Mouse (Mus musculus): ENCODE results near the gene Cebpe.

Gene Cebpe

DNA sequence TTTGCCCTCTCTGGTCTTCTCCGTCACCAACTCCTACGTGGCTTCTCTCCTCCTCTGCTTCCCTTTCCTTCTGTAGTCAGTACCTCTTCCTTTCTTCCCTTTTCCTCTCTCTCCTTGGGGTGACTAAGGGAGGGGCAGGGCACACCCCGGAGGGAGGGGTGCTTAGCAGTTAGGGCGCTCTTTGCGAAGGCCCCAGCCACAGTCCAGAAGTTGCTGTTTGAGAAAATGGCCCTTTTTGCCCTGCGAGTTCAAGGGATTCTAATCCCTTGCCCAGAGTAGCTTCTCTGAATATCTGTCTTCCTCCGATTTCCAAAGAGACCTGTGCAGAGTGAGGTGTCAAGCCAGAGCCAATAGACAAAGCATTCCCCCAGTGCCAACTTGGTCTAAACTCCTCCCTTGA, at the start of gene Cebpe:
TSS of gene Cebpe (minus strand) at position 101 of the 400 bp plus-strand sequence.
- DNase-seq (ENCODE audit: low spot score) = no peak

DNA sequence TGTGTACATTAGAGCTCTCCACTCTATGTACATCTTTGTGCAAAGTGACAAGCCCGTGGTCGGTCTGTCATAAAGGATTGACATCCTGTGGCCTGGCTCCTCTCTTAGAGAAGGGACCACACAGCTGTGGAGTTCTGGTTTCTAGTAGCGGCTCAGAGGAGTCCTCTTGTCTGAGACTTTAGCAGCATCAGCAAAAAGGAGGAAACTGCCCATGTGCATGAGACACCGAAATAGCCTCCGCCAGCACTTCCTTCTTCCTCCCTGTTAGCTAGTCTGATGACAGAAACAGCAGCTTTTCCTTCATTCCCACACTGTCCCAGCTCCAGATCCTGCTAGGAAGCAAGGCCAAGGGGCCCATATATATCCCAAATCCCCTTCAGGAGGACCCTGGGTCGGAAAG, 44.4 kb upstream of the Cebpe start:
- DNase-seq (ENCODE audit: low spot score) = no peak

DNA sequence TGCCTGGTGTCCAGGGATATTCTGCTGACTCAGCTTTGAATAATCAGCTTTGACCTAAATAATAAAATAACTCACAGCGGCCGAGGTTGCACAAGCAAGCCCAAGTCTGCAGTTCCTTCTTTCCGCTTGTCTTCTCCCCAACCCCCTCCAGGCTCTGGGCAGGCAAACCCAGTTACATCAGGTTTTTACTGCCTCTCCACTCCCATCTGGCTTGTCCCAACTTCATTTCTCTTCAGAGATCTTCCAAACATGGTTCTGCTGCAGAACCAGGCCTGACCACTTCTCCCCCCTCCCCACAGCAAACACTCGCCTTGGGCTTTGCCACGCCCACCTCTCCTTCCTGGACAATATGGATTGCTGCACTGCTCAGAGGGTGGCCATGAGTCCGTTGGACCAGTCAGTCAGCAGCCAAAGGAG, 42.6 kb upstream of the Cebpe start:
- DNase-seq (ENCODE audit: low spot score) = peak; percentile 79

DNA sequence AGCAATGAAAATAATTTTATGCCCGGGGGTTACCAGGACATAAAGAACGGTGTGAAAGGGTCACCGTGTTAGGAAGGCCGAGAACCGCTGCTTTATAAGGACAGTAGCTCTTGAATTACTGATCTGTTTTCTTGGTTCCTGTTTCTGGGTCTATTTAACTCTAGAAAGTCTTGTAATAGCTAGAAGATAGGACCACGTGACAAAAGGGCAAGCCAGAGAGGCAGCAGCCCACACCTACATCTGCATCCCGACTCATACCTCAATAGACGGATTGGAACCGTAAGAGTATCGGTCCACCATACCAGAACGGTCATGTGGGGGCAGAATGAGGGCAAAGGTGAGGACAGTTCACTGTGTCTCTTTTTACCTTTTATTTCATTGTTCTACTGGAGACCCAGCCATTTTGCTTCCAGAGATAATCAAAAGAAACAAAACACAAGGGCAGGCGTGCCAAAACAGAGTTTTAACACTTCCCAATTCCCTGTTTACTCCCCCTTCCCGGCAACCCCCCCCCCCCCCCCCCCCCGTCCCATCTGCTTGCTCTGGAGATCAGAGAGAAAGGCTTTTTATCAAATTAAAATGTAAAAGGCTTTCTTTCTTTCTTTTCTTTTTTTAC, 42.1 kb upstream of the Cebpe start:
- no peak for DNase-seq (ENCODE audit: low spot score)

DNA sequence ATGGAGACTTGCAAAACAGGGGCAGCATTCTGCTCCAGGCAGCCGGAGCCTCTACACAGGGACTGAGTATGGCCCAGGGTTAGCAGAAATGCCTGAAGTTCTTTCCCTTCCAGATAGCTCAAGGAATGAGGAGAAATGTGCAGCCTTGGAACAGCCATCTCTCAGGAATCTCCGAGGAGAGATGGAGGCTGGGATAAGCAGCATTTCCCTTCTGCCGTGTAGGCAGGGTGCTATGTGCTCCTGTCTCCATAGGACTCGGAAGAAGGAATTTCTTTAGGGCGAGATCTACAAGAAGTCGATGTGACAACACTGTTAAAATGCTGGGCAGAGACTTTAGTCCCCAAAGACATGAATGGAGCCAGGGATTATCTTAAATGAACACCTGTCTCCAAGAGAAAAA, 41.0 kb upstream of the Cebpe start:
- no peak for DNase-seq (ENCODE audit: low spot score)

DNA sequence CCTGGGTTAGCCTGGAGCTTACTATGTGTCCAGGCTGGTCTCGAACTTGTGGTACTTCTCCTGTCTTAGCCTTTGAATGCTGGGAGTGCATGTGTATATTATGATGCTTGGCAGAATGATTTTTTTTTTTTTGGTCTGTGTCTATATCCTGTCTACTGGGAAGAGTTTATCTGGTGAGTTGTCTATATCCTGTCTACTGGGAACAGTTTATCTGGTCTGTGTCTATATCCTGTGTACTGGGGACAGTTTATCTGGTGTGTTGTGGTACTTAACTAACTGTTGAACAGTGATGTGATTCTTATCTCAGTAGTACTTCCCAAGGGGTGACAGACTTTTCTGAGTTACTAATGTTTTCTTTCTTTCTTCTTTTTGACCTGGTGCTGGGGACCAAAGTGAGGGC, 39.8 kb upstream of the Cebpe start:
- no peak for DNase-seq (ENCODE audit: low spot score)

DNA sequence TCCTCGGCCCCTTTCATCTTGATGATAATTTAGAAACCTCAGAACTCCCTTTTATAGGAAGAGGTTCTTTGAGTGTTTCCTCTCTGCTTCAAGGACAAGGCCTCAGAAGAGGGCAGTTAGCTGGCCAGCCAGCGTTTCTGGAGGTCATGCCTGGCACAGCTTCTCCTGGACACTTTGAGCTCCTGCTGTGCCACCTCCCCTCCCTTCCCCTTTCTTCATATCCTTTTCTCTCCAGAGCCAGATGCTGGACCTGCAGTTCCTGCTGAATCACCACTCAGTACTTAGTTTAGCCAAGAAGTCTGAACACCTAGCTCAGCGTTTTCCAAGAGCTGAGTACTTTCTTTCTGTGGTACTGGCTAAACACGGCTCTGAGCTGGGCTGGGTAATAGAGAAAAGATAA, 37.3 kb upstream of the Cebpe start:
- no peak for DNase-seq (ENCODE audit: low spot score)

DNA sequence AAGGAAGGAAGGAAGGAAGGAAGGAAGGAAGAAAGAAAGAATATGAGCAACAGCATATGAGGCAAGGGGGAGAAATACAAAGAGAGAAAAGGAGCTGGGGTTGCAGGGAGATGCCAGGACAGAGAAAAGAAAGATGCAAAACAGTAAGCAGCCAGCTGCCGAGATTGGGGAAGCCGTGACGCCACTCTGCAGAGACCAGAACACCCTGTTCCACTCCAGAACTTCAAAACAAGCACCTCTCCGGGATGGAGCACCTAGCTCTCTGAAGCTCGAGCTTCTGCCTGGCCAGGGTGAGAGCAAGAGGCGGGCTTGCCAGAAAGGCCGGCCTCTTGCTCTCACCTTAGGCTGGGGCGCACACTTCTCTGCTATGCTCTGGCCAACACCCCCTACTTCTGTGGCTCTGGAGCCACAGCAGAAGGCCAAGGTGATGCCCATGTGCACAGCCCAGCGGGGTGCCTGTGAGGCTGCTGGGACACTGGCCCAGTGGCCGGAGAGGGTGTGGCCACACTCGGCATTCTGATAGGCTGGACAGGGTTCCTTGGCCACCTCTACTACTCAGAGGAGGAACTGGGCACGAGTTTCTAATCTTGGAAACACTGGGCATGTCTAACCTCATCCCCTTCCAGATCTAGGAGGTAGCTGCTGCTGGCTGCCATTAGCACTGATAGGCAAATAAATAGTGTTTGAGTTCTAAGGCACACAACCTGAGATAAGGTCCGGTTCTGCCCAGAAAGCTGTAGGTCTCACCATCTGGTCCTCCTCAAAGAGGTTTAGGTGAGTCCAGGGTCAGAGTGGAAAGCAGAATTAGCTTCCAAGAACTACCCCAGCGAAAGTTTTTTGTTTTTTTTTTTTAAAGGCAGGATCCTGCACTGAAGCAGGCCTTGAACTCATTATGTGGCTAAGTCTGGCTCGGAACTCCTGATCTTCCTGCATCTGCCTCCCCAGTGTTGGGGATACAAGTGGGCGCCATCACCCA, 36.3 kb upstream of the Cebpe start:
- no peak for DNase-seq (ENCODE audit: low spot score)

DNA sequence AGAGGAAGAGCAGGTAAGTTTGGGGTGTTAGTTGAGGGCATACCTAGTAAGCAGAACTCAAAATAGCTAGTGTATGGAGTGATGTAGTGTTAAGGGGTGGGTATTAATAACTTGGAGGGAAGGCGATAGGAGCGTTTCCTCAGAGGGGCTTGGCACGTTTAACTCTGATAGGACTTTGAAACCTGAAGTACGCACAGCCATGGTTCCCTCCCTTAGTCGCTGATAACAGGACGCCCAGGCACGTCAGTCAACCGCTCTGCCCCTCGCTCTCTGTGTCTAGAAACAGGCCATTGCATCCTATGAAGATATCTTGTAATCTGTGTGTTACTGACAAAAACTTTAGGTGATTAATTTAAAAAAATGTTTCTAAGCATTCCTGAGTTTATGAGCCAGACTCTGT, 34.1 kb upstream of the Cebpe start:
- DNase-seq (ENCODE audit: low spot score) = no peak

DNA sequence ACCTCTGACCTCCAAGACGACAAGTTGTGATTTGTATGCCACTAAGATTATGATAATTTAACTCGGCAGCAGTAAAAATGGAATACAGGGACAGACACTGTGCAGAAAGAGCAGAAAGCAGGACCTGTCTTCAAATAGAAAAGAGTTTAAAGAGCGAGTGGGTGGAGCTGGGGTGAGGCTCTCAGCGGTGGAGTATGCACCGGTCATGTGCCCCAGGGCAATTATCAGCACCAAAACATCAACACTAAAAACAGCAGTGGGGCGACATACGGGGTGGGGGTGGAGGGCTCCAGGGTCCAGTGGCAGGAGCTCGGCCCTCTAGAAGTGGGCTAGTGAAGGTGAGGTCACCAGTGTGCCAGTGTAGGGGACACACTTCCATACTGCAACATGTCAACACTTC, 32.5 kb upstream of the Cebpe start:
- DNase-seq (ENCODE audit: low spot score) = no peak

DNA sequence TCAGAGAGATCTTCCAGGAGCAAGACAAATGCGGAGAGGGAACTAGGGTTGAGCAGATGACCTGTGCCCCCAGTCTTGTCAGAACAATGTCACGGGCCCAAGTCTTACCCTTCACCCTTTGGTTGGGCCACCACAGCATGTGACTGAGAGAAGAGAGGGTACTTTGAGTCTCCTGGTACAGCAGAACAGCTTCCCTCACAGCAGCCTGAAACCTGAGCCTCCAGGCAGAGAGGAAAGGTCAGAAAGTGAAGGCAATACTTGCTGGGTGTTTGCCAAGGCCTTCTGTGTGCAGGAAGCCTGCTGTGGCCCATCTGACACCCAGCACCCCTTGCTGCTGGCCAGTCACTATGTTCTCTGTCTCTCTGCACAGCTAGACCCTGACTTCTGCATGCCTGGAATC, 30.4 kb upstream of the Cebpe start:
- DNase-seq (ENCODE audit: low spot score) = peak; percentile 48

DNA sequence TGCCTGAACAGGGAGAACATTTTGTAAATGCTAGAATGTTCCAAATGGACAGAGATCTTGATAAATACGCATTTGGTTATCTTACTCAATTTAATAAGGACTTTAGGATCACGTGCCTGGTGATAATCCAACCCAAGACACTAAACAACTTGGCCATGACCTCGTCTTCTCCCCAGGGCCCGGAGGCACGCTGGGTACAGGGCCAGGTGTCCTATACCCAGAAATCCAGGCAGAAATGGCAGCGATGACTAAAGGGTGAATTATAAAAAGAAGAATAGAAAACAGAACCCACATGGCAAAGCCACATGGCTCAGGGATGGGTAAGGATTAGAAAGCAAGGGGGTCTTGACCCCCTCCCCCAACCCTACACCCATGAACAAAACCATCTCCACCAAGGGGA, 29.7 kb upstream of the Cebpe start:
- DNase-seq (ENCODE audit: low spot score) = peak; percentile 5

DNA sequence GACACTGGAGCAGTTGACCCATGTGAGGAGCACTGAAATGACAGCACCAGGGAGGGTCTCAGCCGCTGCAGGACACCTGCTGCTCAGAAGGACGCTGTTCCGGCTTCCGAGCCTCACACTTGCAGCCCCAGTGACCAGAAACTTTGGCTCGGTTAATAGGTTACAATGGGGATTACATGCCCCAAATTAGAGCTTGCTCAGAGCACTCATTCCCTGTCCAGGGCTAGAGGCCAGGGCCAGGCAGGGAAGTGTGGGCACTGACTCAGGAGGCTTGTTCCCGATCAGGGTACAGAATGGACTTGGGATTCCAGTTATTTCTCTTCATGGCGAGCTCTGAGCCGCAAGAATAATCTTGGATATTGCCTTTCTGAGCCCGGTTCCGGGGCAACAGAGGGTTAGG, 25.7 kb upstream of the Cebpe start:
- DNase-seq (ENCODE audit: low spot score) = no peak

DNA sequence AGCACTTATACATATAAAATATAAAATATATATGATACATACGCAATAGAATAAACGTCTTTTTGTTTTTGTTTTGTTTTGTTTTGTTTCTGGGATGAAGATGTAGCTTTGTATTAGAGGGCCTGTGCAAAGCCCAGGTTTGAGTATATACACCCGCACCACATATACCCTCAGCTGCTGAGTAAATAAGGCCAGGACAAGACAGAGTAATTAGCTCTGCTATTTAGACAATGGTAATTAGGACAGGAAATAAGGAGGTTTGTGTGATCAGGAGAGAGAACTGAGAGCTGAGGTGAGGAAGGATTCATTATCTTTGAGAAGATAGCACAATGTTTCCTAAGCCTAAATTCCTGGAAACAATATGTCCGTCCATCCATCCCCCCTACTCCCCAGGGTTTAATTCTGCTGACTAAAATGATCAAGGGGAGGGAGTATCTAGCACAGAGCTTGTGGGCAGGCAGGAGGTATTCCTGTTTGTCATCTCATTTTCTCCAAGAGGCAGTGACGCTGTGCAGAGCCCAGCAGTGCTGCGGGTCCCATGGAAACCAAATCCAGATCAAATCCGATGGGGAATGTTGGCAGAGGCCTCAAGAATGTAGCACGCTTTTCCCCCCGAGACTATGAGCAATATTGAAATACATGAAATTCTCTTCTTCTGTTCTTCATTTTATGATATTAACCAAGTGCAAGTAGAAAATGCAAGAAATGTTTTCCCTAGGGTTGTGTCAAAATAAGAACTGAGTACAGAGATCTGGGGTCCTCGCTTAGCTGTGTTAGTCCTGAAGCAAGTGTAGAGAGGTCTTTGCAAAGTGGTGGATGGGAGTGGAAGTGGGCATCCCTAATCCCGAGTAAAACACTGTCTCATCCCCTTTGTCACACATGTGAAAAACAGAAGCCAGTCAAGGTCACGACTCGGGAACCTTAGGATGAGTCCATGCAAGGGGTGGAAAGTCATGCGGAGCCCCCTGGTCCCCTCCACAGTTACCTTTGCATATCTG, 24.9 kb upstream of the Cebpe start:
- no peak for DNase-seq (ENCODE audit: low spot score)

DNA sequence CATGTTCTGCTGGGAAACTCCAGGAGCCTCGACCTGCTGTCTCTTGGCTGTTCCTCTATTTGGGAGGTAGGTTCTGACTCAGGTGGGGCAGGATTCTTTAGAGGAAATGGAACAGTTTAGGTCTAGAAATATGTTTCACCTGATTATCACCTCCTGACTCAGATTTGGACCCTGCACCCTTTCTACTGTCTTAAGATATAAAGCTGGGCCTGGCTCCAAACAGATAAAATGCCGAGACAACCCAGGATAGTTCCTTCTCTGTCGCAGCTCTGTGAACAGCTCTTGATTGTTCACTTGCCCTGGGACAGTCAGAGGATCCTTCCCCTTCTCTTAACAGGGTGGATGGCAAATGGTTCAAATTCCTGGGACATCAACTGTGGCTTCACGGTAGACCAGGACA, 23.2 kb upstream of the Cebpe start:
- no peak for DNase-seq (ENCODE audit: low spot score)

DNA sequence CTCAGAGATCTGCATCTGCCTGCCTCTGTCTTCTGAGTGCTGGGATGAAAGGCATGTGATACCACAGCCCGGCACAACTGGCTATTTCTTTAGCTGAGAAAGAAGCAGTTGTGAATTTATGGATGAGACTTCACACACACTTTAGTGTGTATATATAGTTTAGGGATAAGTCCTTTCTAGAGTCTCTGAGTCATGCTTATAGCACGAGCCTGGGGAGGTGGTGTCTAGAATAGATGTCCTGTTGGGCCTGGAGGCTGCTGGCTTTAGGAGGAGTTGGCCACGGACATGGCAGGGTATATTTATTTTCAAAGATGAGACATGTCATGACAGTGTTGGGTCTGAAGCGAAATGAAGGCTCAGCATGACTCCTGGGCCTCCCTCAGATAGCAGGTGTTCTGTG, 22.0 kb upstream of the Cebpe start:
- no peak for DNase-seq (ENCODE audit: low spot score)

DNA sequence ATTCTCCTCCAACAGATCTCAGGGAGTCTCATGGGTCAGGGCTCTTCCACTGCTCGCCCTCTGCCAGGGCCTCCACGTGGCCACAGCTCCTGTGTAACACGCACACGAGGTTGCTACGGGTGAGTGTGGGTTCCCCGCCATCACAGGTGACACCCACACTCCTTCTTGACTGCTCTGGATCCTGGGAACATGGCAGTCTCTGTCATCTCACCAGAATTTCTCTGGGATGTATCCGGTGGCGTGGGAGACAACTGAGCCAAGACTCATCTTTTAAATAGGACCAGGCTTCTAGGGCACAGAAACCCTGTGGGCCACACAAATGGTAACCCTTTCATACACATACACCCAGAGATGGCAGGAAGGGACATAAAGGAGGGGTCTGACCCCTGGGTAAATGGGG, 20.2 kb upstream of the Cebpe start:
- DNase-seq (ENCODE audit: low spot score) = no peak

DNA sequence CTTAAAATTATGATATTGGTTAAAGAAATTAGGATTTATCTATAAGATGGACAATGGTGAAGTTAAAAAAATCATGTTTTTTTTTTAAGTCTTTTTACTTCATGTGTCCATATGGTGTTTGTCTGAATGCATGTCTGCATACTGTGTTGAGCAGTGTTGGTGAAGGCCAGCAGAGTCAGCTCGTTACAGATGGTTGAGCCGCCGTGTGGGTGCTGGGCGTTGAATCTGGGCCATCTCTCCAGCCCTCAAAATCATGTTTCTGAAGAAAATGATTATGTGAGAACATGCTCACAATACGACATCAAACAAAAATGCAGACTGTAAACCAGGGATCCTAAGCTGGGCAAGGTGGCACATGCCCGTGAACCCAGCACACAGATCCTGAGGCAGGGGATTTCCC, 18.3 kb upstream of the Cebpe start:
- DNase-seq (ENCODE audit: low spot score) = no peak

DNA sequence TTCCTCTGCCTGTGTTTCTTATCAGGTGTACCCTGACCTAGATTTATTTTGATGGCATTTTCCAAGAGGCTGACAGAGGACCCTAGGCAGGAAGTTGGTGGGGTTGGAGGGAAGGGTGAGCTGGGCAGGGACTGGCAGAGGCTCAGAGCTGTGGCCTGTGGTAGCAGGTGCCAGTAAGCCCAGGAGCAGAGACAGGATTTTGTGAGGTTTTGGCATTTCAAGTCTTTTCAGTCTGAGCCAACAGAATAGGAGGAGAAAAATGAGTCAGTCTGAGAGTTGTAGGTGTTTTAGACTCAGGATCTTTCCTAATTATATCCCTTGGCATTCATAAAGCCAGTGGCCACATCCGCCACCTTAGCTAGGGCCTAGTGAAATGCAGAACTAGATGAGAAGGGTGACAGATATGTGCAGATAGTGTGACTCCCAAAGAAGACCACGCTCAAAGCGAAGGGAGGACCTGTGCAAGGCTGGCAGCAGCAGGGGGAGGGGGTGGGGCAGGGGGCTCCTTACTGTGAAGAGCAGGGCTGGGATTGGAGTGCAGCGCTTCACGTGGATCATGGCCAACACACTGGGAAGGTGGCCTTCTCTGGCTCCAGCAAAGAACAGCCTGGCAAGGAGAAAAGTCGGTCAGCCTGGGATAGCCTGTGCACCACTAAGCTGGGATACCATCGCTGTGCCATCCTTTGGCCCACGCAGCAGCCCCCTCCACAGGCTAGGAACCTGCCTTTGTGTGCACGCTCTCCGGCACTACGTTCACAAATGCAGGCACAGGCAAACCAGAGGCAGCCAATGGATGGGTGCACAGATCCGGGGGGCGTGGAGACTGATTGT, 17.1 kb upstream of the Cebpe start:
- no peak for DNase-seq (ENCODE audit: low spot score)

DNA sequence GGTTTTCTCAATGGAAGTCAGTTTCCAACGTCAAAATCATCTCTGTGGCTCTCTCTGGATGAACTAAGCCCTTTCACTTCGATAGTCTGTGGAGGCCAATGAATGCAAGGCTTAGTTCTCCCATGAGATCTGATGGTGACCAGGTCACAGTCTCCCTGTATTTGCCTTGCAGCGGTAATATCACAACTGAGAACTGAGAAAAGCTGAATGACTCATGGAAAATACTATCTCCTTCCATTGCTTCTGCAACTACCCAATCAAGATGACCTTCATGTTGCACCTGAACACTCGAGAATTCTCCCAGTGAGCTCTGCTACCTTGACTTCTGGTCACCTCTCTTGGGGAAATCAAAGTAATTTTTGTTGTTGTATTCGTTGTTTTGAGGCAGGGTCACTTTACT, 15.6 kb upstream of the Cebpe start:
- DNase-seq (ENCODE audit: low spot score) = no peak

DNA sequence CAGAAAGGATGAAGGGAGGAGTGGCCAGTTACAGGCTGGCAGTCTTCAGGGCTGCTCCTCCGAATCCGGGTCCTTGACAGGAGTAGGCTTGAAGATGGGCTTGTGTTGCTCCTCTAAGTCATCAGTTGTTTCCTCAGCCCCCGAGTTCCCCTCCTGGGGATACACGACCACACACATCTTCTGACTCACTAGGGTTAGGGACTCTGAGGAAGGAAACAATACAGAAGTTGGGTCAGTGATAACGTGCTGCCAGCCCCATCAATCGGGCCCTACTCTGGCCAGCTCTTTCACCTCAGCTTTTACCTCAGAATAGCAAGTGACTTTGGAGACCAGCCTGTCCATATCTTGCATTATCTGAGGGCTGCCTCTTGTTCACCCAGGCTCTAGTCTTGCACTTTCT, 12.1 kb upstream of the Cebpe start:
- no peak for DNase-seq (ENCODE audit: low spot score)

DNA sequence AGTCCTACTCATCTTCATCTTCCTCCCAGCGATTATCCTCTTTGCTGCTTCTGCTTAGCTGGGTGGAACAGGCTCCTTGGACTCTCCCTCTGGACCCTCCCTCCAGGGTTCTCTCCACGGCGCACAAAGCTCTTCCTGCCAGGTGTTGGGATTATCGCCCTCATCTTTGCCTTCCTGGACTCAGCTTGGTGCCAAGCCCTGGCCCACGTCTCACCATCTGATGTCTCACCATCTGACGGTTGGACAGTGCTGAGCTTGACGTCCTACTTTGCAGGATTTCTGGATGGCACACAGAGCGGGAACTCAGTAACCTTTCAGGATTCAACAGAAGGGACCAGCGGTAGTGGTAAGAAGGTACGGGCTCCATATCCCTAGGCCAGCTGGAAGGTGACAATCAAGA, 9.7 kb upstream of the Cebpe start:
- DNase-seq (ENCODE audit: low spot score) = no peak

Data from adipocyte (in vitro differentiated cells).